Mouse (Mus musculus): ENCODE measurements around the gene Rab11fip4. TPM values are rescaled to one million over a fixed set of nuclear protein-coding genes. Genes with fewer than 3 reads are reported as not detected.

Gene Rab11fip4
- total RNA-seq, 1 experiment from 2014 or later = 4.2 TPM

- no peak for DNase-seq
Measured at GRCm38 (mm10) chr11:79740740-79741512, 149.9 kb downstream of the Rab11fip4 start.

GRCm38 (mm10) chr11:79746552-79747102 lies 155.6 kb downstream of the Rab11fip4 start:
- DNase-seq = no peak

Small RNA genes lying within 50 kb of the gene (microRNA-seq; reads per million reads assigned to microRNA genes)
- gene Mir193a = 451 to 514 reads per million in 2 experiments
- gene Mir365-2 = 18.5 to 23.0 reads per million in 2 experiments

Other genes starting within 250 kb of the Rab11fip4 start
- 6.2 and 6.7 TPM in 2 replicates for gene Omg, start 87.1 kb upstream of the Rab11fip4 start, total RNA-seq (2021)
- gene Evi2b, start 67.5 kb upstream of the Rab11fip4 start, total RNA-seq (2021) = 1.0 and 1.5 TPM in 2 replicates
- gene Evi2, start 60.6 kb upstream of the Rab11fip4 start, total RNA-seq (2021) = not detected in 2 replicates
- 0.62 and 1.3 TPM in 2 replicates for gene Evi2a, start 60.6 kb upstream of the Rab11fip4 start, total RNA-seq (2021)

Measured in adrenal gland, postnatal 25 days (tissue).